Mouse (Mus musculus): ENCODE results near the gene Rbm24.

Gene Rbm24

DNA sequence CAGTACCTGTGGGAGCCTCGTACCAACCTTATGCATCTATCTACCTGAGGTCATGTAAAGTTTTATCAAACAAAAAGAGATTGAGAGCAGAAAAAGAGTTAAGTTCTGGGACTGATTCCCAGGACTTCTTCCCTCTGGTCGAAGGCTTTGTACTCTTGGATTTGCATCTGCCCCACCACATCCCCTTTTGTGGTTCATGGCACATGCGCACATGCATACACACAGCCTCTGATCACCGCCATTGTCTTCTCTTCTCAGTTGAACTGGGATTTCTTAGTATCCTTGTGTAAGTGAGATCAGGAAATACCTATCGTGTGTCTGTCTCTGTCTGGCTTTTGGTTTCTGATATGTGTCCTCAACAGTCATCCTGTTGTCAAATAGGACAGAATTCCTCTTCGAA, 20.7 kb downstream of the Rbm24 start:
- no peak for DNase-seq (ENCODE audit: low read depth, low spot score)

DNA sequence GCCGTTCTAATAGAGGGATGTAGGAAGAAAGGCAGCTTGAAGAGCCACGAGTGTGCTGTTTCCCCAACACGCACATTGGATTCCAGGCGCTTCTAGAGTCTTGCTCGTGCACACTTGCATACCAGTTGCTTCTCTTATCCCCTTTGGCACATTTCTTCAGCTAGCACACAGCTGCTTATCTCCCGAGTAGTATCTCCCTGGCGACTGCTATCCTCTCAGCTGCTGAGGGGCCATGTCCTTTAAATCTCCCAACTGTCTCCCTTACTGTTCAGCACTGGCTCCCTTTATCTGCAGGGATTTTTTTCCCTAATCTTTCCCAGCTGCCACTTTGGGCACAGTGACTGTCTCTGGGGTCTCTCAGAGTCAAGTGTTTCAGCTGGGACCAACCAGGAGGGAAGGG, 25.8 kb downstream of the Rbm24 start:
- no peak for DNase-seq (ENCODE audit: low read depth, low spot score)

- DNase-seq (ENCODE audit: low read depth, low spot score), result no peak
Measured at GRCm38 (mm10) chr13:46446062-46446461, 27.8 kb downstream of the Rbm24 start.

- DNase-seq (ENCODE audit: low read depth, low spot score), result no peak
Measured at GRCm38 (mm10) chr13:46448276-46448675, 30.0 kb downstream of the Rbm24 start.

- DNase-seq (ENCODE audit: low read depth, low spot score), result no peak
Measured at GRCm38 (mm10) chr13:46449955-46450354, 31.7 kb downstream of the Rbm24 start.

- no peak for DNase-seq (ENCODE audit: low read depth, low spot score)
Measured at GRCm38 (mm10) chr13:46450623-46451022, 32.4 kb downstream of the Rbm24 start.

GRCm38 (mm10) chr13:46451548-46451947, 33.3 kb downstream of the Rbm24 start:
- DNase-seq (ENCODE audit: low read depth, low spot score), result no peak

DNA sequence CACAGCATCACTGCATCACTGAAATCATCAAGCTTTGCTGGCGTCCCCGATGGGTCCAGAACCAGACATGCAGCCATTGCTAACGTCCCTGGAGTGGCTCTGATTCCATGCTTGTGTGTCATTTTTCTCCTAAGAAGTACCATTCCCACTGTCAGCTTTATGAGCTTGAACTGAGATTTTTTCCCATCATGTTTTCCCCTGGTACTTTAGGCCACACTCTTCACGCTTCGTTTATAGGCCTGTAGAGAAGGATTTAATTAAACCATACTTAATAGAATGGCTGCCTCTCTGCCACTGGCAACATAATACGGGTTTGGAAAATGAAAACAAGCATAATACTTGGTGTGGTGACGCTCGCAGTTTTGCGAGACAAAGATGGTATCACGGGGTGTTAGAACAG, 41.3 kb downstream of the Rbm24 start:
- DNase-seq (ENCODE audit: low read depth, low spot score), result no peak

DNA sequence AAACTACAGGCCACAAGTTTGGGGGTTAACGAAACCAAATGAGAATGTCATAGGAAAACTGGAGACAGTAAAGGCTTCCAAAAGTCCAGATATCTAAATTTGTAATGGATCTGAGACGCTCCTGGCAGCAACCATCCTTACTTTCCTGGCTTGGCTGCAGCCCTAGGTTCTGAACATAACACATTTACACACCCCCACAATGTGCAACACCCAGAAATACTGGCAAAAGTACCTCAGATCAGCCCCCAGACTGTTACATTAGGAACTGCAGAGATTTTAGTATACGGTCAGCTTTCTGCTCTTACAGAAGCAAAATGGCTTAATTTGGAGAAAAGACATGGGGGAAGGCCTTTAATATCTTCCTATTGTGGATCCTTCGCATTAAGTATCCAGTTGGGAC, 44.0 kb downstream of the Rbm24 start:
- DNase-seq (ENCODE audit: low read depth, low spot score), result no peak

DNA sequence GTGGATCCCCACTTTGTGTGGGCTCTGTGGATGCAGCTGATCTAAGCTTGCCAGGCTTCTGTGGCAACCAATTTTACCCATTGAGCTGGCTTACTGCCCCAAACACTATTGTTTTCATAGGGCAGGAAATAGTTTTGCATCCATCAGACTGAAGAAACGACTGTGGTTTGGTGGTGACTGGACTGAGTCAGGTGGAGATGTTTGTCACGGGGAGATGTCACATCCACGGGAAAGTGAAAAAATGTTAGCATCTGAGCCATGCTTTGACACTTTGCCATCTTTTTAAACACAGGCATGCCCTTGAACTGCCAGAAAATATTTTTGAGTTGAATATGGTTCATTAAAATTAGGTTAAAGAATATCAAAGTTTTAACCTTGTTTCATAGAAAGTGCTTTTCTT, 45.5 kb downstream of the Rbm24 start:
- no peak for DNase-seq (ENCODE audit: low read depth, low spot score)

GRCm38 (mm10) chr13:46468251-46468650, 50.0 kb downstream of the Rbm24 start:
- DNase-seq (ENCODE audit: low read depth, low spot score), result no peak

- no peak for DNase-seq (ENCODE audit: low read depth, low spot score)
Measured at GRCm38 (mm10) chr13:46469536-46469935, 51.3 kb downstream of the Rbm24 start.
